Mouse (Mus musculus): ENCODE measurements around the gene Polr3g. TPM values are rescaled to one million over a fixed set of nuclear protein-coding genes. Genes with fewer than 3 reads are reported as not detected.
A peak's percentile ranks its signal among the peaks of the same experiment; 100 is the strongest.

Polr3g gene
- polyA plus RNA-seq, 1 experiment from 2014 or later = 3.4 TPM

DNA sequence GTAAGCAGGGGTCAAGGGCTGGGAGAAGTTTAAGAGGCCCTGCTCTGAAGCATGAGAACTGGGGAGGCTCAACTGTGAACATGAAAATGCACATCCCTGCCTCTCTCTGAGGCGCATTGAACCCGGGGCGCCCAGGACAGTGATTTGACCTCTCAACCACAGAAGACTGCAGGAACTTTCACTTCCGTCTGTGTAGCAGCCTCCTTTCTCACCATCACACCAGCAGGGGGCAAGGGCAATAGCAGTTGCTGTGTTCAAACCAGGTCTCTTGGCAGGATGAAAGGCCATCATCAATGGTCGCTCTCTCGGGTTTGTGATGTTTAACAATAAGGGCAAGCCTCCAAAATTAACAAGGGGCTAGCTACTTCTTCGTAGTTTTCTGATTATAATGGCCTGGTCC, 7.7 kb downstream of the Polr3g start:
- 55% methylated on average over 7 of the region's 7 CpGs for WGBS
- Histone ChIP-seq H3K4me1 (ENCODE audit: control insufficient read depth, insufficient read depth, low read length) (no peaks in the 10 kb centered on the region), H3K36me3 (ENCODE audit: control insufficient read depth, insufficient read depth, low read length) (no peaks in the 10 kb centered on the region), H3K9me3 (replicated peaks; ENCODE audit: control insufficient read depth, low read length) (no peaks in the 10 kb centered on the region), H3K4me3 (ENCODE audit: low read depth, low read length) (no peak overlapping the region), H3K4me2 (ENCODE audit: low read length) (no peak overlapping the region), H3K27me3 (replicated peaks; ENCODE audit: control insufficient read depth, insufficient read depth, low read length) (no peaks in the 10 kb centered on the region), H3K27ac (ENCODE audit: low read depth, low read length) (no peak overlapping the region), H3K9ac (ENCODE audit: low read length) (no peak overlapping the region)
- no peak for ATAC-seq
- DNase-seq (ENCODE audit: low spot score) = no peak

GRCm38 (mm10) chr13:81694446-81694845, 16.4 kb downstream of the Polr3g start:
- DNase-seq (ENCODE audit: low spot score) = no peak
- Histone ChIP-seq H3K4me2 (ENCODE audit: low read length) (no peak overlapping the region), H3K9me3 (replicated peaks; ENCODE audit: control insufficient read depth, low read length) (no peaks in the 10 kb centered on the region), H3K4me3 (ENCODE audit: low read depth, low read length) (no peak overlapping the region), H3K4me1 (ENCODE audit: control insufficient read depth, insufficient read depth, low read length) (no peaks in the 10 kb centered on the region), H3K27me3 (replicated peaks; ENCODE audit: control insufficient read depth, insufficient read depth, low read length) (no peaks in the 10 kb centered on the region), H3K27ac (ENCODE audit: low read depth, low read length) (no peak overlapping the region), H3K36me3 (ENCODE audit: control insufficient read depth, insufficient read depth, low read length) (no peaks in the 10 kb centered on the region), H3K9ac (ENCODE audit: low read length) (no peak overlapping the region)
- 95% methylated on average over 12 of the region's 12 CpGs for WGBS
- no peak for ATAC-seq

DNA sequence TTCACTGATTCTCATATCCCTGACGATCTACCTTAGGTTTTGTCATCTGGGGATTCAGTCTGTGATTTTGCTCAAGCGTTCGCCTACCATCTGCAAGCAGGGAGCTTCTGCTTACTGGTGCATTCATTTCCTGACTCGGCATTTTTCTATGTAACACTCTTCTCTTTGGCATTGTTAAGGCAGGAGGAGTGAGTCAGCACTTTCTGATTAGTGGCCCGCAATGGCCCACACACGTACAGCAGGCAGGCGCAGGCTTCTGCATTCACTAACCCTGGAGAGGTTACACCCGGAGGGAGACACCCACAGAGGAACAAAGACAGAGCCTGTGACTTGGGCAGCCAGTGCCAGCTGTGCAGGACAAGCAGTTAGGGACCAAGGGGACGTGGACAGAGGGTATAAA, 19.2 kb downstream of the Polr3g start:
- H3K4me2 ChIP-seq (ENCODE audit: low read length) = no peak overlapping the region
- no peaks in the 10 kb centered on the region for H3K27me3 ChIP-seq (replicated peaks; ENCODE audit: control insufficient read depth, insufficient read depth, low read length)
- no peak overlapping the region for H3K4me3 ChIP-seq (ENCODE audit: low read depth, low read length)
- ATAC-seq (peak; percentile 46; the same call in 1 of the 2 replicates), DNase-seq (ENCODE audit: low spot score) (peak; percentile 44)
- H3K27ac ChIP-seq (ENCODE audit: low read depth, low read length) = no peak overlapping the region
- 57% methylated on average over 9 of the region's 9 CpGs for WGBS
- no peak overlapping the region for H3K9ac ChIP-seq (ENCODE audit: low read length)
- H3K36me3 ChIP-seq (ENCODE audit: control insufficient read depth, insufficient read depth, low read length) = no peaks in the 10 kb centered on the region
- H3K4me1 ChIP-seq (ENCODE audit: control insufficient read depth, insufficient read depth, low read length) = no peaks in the 10 kb centered on the region
- no peaks in the 10 kb centered on the region for H3K9me3 ChIP-seq (replicated peaks; ENCODE audit: control insufficient read depth, low read length)

GRCm38 (mm10) chr13:81690477-81690876, 20.3 kb downstream of the Polr3g start:
- DNase-seq (ENCODE audit: low spot score) (no peak), ATAC-seq (no peak)
- no peaks in the 10 kb centered on the region for H3K9me3 ChIP-seq (replicated peaks; ENCODE audit: control insufficient read depth, low read length)
- H3K4me1 ChIP-seq (ENCODE audit: control insufficient read depth, insufficient read depth, low read length) = no peaks in the 10 kb centered on the region
- no peak overlapping the region for H3K4me2 ChIP-seq (ENCODE audit: low read length)
- WGBS = 92% methylated on average over 10 of the region's 10 CpGs
- no peak overlapping the region for H3K27ac ChIP-seq (ENCODE audit: low read depth, low read length)
- H3K36me3 ChIP-seq (ENCODE audit: control insufficient read depth, insufficient read depth, low read length) = no peaks in the 10 kb centered on the region
- H3K4me3 ChIP-seq (ENCODE audit: low read depth, low read length) = no peak overlapping the region
- H3K27me3 ChIP-seq (replicated peaks; ENCODE audit: control insufficient read depth, insufficient read depth, low read length) = no peaks in the 10 kb centered on the region
- no peak overlapping the region for H3K9ac ChIP-seq (ENCODE audit: low read length)

DNA sequence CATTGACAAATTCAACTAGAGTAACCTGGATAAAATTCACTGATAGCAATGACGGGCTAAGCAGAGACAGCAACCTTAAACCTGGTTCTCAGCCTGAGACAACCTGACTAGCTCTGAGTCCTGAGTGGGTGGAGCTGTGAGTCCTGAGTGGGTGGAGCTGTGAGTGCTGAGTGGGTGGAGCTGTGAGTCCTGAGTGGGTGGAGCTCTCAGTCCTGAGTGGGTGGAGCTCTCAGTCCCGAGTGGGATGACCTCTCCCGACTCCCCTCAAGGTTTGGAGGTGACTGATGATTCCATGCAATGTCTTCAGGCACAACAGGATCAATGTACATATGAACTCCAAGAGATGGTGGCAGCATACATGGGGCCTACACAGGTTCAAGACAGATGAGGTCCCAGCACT, 21.2 kb downstream of the Polr3g start:
- 89% methylated on average over 3 of the region's 3 CpGs for WGBS
- no peaks in the 10 kb centered on the region for H3K36me3 ChIP-seq (ENCODE audit: control insufficient read depth, insufficient read depth, low read length)
- no peaks in the 10 kb centered on the region for H3K27me3 ChIP-seq (replicated peaks; ENCODE audit: control insufficient read depth, insufficient read depth, low read length)
- ATAC-seq (no peak), DNase-seq (ENCODE audit: low spot score) (no peak)
- no peaks in the 10 kb centered on the region for H3K4me1 ChIP-seq (ENCODE audit: control insufficient read depth, insufficient read depth, low read length)
- no peak overlapping the region for H3K9ac ChIP-seq (ENCODE audit: low read length)
- H3K27ac ChIP-seq (ENCODE audit: low read depth, low read length) = no peak overlapping the region
- H3K4me2 ChIP-seq (ENCODE audit: low read length) = no peak overlapping the region
- no peak overlapping the region for H3K4me3 ChIP-seq (ENCODE audit: low read depth, low read length)
- no peaks in the 10 kb centered on the region for H3K9me3 ChIP-seq (replicated peaks; ENCODE audit: control insufficient read depth, low read length)

DNA sequence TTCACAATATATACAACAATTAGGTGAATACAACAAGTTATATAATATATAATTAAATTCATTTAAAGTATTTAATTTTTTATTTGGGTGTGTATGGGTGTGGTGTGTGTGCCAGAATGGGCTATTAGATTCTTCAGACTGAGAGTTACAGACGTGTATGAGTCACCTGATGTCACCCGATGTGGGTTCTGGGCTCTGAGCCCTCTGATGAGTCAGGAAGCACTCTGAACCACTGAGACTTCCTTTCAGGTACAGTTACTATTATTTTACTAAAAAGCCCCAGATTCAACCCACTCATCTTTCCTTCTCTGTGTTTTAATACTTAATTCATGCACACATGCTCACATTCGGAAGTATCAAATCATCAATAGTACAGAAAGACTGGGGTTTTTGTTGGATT, 25.9 kb downstream of the Polr3g start:
- WGBS = 90% methylated on average over 3 of the region's 3 CpGs
- H3K9me3 ChIP-seq (replicated peaks; ENCODE audit: control insufficient read depth, low read length) = no peaks in the 10 kb centered on the region

DNA sequence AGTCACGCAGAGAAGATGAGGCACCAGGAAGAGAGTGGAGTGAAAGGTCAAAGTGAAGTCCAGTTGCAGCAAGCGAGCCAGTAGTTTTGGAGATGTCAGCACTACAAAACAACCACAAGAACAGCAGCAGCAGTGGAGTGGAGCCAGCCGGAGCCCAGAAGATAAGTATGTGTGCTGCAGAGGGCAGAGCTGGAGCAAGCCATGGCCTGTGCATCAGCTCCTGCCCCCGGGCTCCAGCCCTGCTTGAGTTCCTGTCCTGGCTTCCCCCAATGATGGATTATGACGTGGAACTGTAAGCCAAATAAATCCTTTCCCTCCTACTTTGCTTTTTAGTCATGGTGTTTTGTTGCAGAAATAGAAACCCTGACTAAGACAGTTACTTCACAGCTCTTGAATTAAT, 26.6 kb downstream of the Polr3g start:
- Histone ChIP-seq H3K9me3 (replicated peaks; ENCODE audit: control insufficient read depth, low read length) (no peaks in the 10 kb centered on the region), H3K36me3 (ENCODE audit: control insufficient read depth, insufficient read depth, low read length) (no peaks in the 10 kb centered on the region), H3K4me2 (ENCODE audit: low read length) (no peak overlapping the region), H3K4me3 (ENCODE audit: low read depth, low read length) (no peak overlapping the region), H3K4me1 (ENCODE audit: control insufficient read depth, insufficient read depth, low read length) (no peaks in the 10 kb centered on the region), H3K9ac (ENCODE audit: low read length) (no peak overlapping the region), H3K27ac (ENCODE audit: low read depth, low read length) (no peak overlapping the region), H3K27me3 (replicated peaks; ENCODE audit: control insufficient read depth, insufficient read depth, low read length) (no peaks in the 10 kb centered on the region)
- 92% methylated on average over 5 of the region's 5 CpGs for WGBS
- ATAC-seq (no peak), DNase-seq (ENCODE audit: low spot score) (no peak)

More for the DNA sequence above, 25.9 kb downstream of the Polr3g start:
- no peaks in the 10 kb centered on the region for H3K4me1 ChIP-seq (ENCODE audit: control insufficient read depth, insufficient read depth, low read length)
- H3K36me3 ChIP-seq (ENCODE audit: control insufficient read depth, insufficient read depth, low read length) = no peaks in the 10 kb centered on the region
- H3K4me3 ChIP-seq (ENCODE audit: low read depth, low read length) = no peak overlapping the region
- no peak for ATAC-seq
- DNase-seq (ENCODE audit: low spot score) = no peak
- H3K27ac ChIP-seq (ENCODE audit: low read depth, low read length) = no peak overlapping the region
- no peak overlapping the region for H3K4me2 ChIP-seq (ENCODE audit: low read length)
- H3K27me3 ChIP-seq (replicated peaks; ENCODE audit: control insufficient read depth, insufficient read depth, low read length) = no peaks in the 10 kb centered on the region
- no peak overlapping the region for H3K9ac ChIP-seq (ENCODE audit: low read length)

DNA sequence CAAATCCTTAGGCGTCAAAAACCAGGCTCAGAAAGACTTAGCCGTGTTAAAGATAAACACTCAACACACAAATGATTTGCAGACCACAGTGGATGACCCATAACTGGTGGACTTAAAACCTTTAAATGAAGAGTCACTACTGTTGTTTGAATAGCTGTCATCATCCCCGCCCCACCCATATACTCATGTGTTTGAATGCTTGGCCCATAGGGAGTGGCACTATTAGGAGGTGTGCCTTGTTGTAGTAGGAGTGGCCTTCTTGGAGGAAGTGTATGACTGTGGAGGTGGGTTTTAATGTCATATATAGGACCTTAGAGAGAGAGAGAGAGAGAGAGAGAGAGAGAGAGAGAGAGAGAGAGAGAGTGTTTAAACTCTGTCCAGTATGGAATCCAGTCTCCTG, 27.7 kb downstream of the Polr3g start:
- Histone ChIP-seq H3K27ac (ENCODE audit: low read depth, low read length) (no peak overlapping the region), H3K36me3 (ENCODE audit: control insufficient read depth, insufficient read depth, low read length) (no peaks in the 10 kb centered on the region), H3K4me3 (ENCODE audit: low read depth, low read length) (no peak overlapping the region), H3K4me1 (ENCODE audit: control insufficient read depth, insufficient read depth, low read length) (no peaks in the 10 kb centered on the region), H3K4me2 (ENCODE audit: low read length) (no peak overlapping the region), H3K27me3 (replicated peaks; ENCODE audit: control insufficient read depth, insufficient read depth, low read length) (no peaks in the 10 kb centered on the region), H3K9me3 (replicated peaks; ENCODE audit: control insufficient read depth, low read length) (no peaks in the 10 kb centered on the region), H3K9ac (ENCODE audit: low read length) (no peak overlapping the region)
- DNase-seq (ENCODE audit: low spot score) = no peak
- WGBS = 93% methylated on average over 3 of the region's 3 CpGs
- ATAC-seq = no peak

DNA sequence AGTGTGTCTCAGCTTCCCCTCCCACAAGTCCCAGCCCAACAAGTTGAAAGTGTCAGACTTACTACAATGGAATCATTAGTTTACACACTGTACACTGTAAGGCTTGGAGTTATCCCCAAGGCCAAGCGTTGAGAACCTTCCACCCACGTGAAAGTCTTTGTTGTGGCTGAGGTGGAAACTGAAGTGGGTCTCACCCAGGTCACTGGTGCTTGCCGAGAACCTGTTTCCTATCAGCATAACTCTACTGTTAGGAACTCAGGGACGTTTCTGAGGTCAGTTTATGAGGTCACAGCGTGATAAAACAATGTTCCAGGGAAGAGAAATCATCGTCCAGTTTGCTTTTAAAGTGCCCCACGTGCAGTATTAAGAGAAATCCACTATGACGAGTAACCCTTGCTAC, 35.5 kb downstream of the Polr3g start:
- no peak for DNase-seq (ENCODE audit: low spot score)
- WGBS = 89% methylated on average over 8 of the region's 8 CpGs

More for the DNA sequence above, 35.5 kb downstream of the Polr3g start:
- Histone ChIP-seq H3K4me1 (ENCODE audit: control insufficient read depth, insufficient read depth, low read length) (no peaks in the 10 kb centered on the region), H3K9ac (ENCODE audit: low read length) (no peak overlapping the region), H3K9me3 (replicated peaks; ENCODE audit: control insufficient read depth, low read length) (no peaks in the 10 kb centered on the region), H3K4me3 (ENCODE audit: low read depth, low read length) (no peak overlapping the region), H3K36me3 (ENCODE audit: control insufficient read depth, insufficient read depth, low read length) (peaks cover 27% of the 10 kb centered on the region), H3K27ac (ENCODE audit: low read depth, low read length) (no peak overlapping the region), H3K4me2 (ENCODE audit: low read length) (no peak overlapping the region), H3K27me3 (replicated peaks; ENCODE audit: control insufficient read depth, insufficient read depth, low read length) (no peaks in the 10 kb centered on the region)
- ATAC-seq = no peak

All from forebrain, embryonic 14.5 days (tissue).